Mouse (Mus musculus) mouse embryonic stem cell (cell line): Measurements from ENCODE around the gene Cbs.

Source experiments
- in situ Hi-C, 2 experiments: fragments of 300-500 bp; cut with MboI; formaldehyde crosslinking; loops; 1 replicate in 1 of 2; 3 replicates in 1 of 2; pipeline ENCODE4 v1.14.3; 2019 to 2020; ENCODE audit warnings: low sequenced_read_pairs in 2 of 2, low pct_unique_long_range_greater_than_20kb in 1 of 2, mixed read lengths in 1 of 2; ENCODE audit not compliant: unreplicated experiment in 1 of 2

The Cbs gene

GRCm38 (mm10) chr17:31655366-31655765, 18.3 kb upstream of the Cbs start:
- in situ Hi-C loops: loop anchor here in 1 of 2 experiments (25.0 kb wide), 1 partner anchor 318 kb away; no protein-coding TSS in a partner anchor

- in situ Hi-C loops: loop anchor here in 1 of 2 experiments (25.0 kb wide), 1 partner anchor 316 kb away; no protein-coding TSS in a partner anchor
Observed at GRCm38 (mm10) chr17:31653277-31653676, 16.2 kb upstream of the Cbs start.

DNA sequence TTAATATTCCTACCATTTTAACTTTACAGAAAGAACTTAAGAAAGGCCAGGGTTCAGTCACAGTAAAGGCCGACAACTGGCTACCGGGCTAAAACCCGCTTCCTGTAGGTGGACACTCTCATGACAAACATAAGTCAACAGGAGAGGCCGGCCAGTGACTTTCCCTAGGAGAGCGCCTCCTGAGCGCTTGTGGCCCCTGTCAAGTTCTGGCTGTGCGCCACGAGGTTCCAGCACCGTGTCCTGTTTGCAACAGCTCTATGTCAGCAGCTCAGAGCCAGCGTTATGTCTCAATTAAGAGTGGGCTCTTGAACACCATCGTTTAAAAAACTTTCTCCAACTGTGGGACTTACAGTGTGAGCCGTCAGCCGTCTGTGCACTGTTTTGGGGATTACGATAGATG, 15.1 kb upstream of the Cbs start:
- in situ Hi-C loops: loop anchor here in 1 of 2 experiments (25.0 kb wide), 1 partner anchor 315 kb away; no protein-coding TSS in a partner anchor

GRCm38 (mm10) chr17:31646199-31647002, 9.4 kb upstream of the Cbs start:
- in situ Hi-C loops: loop anchor here (5.0 kb wide), 2 partner anchors 129 to 134 kb away; partner anchors contain the start of gene Wdr4 (in 1 of the 2)

DNA sequence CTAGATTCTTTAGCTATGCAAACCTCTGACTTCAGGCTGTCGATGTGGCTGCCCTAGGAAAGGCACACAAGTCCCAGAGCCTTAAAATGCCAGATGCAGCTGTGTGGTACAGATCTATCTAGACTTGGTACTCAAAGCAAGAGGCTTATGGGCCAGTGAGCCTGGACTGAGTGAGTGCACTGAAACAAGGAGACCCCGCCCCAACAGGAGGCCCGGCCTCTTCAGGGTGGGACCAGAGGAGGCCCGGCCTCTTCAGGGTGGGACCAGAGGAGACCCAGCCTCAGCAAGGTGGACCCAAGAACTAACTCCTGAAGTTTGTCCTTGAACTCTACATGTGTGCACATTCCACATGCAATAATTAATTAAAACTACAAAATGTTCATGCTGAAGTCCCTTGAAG, 5.9 kb upstream of the Cbs start:
- in situ Hi-C loops: no loop called here

DNA sequence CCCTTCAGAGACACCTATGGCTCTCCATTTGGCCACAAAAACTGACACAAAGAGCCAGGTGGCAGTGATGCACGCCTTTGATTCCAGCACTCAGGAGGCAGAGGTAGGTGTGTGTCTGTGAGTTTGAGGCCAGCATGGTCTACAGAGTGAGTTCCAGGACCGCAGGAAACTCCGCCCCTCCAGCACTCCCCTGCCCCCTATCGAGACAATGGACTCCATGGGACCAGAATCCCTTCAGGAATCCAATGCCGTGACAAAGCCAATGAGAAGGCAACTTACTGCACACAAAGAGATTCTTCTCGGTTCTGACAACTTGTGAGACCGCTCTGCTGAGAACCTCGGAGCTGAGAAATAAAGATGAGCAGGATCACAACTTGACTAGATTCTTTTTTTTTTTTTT, 5.3 kb upstream of the Cbs start:
- in situ Hi-C loops: no loop called here

DNA sequence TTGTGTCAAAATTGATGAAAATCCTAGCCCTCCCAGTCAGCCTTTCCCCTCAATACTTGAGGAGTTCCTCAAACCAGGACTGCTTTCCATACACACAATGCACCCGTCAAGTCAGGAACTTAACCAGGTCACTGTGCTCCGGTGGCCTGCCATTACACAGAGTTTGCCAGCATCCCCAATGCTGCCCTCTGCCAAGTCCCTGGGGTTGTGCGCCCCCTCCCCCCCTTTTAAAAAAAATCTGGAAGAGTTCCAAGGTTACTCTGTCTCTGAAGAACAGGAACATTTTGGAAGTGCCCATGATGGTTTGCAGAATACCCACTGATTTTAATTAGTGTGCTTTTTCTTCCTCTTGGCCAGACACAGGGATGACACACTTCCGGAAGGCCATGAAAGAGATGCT, 2.6 kb upstream of the Cbs start:
- in situ Hi-C loops: loop anchor here in 1 of 2 experiments (10.0 kb wide), 1 partner anchor 105 kb away; no protein-coding TSS in a partner anchor

- in situ Hi-C loops: loop anchor here in 1 of 2 experiments (10.0 kb wide), 1 partner anchor 103 kb away; no protein-coding TSS in a partner anchor
Observed at GRCm38 (mm10) chr17:31637866-31638570, 980 bp upstream of the Cbs start.

GRCm38 (mm10) chr17:31636277-31636941, 629 bp downstream of the Cbs start:
- in situ Hi-C loops: loop anchor here in 1 of 2 experiments (10.0 kb wide), 1 partner anchor 102 kb away; no protein-coding TSS in a partner anchor

DNA sequence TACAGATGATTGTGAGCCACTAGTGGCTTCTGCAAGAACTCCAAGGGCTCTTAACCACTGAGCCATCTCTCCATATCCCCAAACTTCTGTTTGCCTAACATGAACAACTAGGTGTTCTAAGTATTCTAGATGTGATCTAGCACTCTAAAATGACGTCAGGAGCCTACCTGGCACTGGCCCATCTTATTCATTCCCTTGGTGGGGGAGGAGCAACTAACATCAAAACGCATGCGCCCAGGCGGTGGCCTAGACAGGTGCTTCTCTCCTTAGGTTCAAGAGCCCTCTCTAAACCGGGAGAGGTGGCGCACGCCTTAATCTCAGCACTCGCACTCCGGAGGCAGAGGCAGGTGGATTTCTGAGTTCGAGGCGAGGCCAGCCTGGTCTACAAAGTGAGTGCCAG, 1.3 kb downstream of the Cbs start:
- in situ Hi-C loops: loop anchor here in 1 of 2 experiments (10.0 kb wide), 1 partner anchor 101 kb away; no protein-coding TSS in a partner anchor

- in situ Hi-C loops: loop anchor here in 1 of 2 experiments (10.0 kb wide), 1 partner anchor 100 kb away; no protein-coding TSS in a partner anchor
Observed at GRCm38 (mm10) chr17:31634896-31635295, 2.1 kb downstream of the Cbs start.

- in situ Hi-C loops: loop anchor here in 1 of 2 experiments (10.0 kb wide), 1 partner anchor 98 kb away; no protein-coding TSS in a partner anchor
Observed at GRCm38 (mm10) chr17:31633007-31633406, 4.0 kb downstream of the Cbs start.

GRCm38 (mm10) chr17:31631081-31631800, 5.8 kb downstream of the Cbs start:
- in situ Hi-C loops: loop anchor here in 1 of 2 experiments (10.0 kb wide), 1 partner anchor 96 kb away; no protein-coding TSS in a partner anchor

DNA sequence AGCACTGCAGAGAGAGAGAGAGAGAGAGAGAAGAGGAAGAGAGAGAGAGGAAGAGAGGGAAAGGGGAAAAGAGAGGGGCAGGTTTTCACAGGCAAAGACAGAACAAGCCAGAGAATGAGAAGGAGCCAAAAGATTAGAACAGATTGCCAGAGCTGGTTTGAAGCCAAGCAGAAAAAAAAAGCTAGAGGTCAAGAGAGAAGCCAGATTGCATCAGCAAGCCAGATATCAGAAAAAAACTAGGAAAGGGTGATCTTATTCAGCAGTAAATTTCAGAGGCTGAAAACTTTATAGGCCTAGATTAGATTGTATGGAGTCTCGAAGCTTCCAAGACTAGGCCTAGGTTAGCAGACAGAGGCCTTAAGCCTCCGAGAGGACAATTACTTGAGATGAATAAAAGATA, 9.1 kb downstream of the Cbs start:
- in situ Hi-C loops: no loop called here

DNA sequence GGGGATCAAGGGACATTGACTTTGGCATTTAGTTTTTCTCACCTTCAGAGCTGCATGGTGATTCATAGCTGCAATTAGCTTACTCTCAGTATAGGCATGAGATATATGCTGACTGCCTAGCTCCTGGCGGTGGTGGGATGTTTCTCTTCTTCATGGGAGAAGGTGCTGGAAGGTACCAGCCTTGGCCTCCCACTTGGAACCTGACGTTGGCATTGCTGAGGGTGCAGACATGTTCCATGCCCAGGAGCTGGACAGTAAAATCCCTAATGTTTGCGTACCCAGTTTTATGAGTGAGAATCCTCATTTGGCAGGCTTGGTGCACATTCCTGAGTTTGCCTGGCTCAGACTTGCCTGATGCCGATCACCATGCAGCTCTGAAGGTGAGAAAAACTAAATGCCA, 13.9 kb downstream of the Cbs start:
- in situ Hi-C loops: no loop called here

- in situ Hi-C loops: no loop called here
Observed at GRCm38 (mm10) chr17:31613086-31613755, 23.8 kb downstream of the Cbs start.

DNA sequence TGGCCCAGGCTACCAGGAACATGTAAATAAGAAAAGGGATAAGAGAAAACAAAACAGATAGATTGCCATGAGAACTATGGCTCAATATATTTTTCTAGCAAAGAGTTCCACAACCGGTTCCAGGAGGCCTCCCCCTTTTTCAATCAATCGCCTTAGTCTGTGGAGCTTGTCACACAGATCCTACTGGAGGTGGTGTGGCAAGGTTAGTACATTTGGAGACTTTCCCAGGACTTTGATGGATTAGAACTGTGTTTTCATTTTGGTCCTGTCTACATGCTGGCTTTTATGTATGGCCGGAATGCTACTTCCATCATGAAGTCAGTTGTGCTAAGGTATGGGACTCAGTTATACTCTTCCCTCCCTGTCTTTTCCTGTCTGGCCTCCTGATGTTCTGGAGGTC, 27.1 kb downstream of the Cbs start:
- in situ Hi-C loops: no loop called here
